Mouse (Mus musculus) T-helper 17 cell (primary cell): ENCODE data around the gene Sipa1l2.
"Not testable (repeated sequence)": the region's sequence is repeated elsewhere in the genome, so short reads cannot be mapped to it uniquely, and the experiment has no call there.

Source experiments
- in situ Hi-C, 2 experiments: fragments of 300-600 bp; cut with MboI, MseI; formaldehyde crosslinking; loops; 1 replicate in 1 of 2; 2 replicates in 1 of 2; pipeline ENCODE4 v1.15.1; 2025; ENCODE audit warnings: high pct_unique_total_duplicates in 2 of 2

The Sipa1l2 gene

DNA sequence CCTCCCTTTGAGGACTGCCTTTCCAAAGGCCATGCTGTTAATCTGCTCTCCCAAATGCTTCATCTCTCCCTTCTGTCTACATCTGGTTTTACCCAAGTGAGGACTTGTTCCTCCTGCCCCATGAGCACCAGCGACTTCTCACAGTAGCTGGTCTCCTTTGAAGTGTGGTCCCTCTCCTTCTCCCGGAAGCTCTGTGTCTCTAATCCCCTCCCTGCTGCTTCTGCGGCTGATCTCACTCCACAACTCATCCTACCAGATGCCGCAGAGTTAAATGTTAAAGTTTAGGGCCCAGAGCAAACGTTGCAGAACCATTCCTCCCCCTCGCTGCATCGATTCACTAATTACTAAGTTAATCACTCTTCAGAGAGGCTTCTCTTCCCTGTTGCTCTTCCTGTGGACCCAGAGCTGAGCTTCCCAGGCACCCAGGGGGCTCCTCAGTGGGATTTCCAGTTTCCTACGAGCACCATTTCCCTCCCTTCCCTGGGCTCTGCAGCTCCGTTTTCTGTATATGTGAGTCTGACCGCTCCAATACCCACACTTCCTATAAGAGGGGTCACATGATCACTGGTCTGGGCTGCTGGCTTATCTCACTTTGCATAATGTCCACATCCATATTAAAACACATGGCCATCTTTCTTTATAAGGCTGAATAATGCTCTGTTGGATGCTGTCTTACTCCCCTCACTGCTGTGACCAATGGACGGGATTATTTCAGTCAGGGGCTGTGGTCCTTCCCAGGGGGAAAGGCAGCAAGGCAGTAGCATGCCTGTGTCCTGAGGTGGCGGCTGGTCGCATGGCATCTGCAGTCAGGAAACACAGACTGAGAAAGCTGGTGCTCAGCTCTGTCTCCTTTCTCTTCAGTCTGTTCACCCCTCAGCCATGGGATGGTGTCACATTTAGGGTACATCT lies 156.4 kb downstream of the Sipa1l2 start:
- in situ Hi-C loops: no loop called here

DNA sequence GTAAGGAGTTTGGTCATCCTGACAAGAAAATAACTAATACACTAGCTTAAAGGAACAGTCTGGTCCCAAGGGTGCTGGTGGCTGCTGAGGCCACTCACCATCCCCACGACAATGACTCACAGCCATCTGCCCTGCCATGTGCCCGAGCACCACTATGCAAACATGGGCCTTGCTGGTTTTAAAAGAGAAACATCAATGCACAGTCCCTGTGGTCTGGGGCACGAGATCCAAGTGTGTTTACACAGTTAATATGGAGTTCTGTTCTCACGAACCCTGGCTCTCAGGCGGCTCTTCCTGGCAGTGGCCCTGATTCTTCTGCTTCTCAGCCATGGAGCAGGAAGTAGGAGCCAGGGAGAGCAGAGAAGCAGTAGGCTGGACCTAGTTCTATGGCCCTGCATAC lies 159.0 kb downstream of the Sipa1l2 start:
- in situ Hi-C loops: no loop called here

DNA sequence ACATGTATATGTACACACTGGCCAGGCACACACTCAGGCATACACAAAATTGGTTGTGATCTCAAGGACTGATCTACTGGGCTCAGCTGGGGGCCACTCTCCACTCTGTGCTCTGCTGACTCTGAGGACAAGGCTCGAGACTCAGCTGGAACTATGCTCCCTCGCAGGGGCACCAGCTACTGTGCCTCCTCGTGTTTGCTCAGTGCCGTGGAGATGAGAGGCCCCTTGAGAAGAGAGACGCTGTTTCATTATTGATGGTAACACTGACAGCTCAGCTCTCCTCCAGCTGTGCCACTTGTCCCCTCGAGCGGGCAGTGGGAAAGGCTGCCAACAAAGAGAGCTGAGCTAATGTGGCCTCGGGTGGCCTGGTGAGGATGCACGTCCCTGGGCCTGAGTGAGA lies 161.9 kb downstream of the Sipa1l2 start:
- in situ Hi-C loops: loop anchor here (10.0 kb wide), 2 partner anchors 1193 to 1403 kb away; no protein-coding TSS in a partner anchor

DNA sequence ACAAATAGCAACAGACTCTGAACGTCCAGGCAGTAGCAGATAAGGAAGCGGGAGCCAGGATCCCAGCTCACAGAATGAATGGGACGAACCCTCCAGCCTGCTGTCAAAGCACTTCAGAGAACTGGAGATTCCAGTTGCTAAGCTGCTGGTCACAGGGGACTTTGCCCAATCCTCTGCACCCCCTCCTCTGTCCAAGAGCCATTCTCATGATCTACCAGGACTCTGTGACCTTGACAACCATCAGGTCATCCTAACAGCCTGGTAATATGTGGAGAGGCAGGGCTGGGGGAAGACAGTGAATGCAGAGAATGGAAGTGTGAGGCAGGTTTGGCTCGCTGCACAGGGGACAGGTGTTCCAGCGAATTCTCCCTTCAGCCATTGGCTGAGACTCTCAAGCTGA lies 163.2 kb downstream of the Sipa1l2 start:
- in situ Hi-C loops: loop anchor here (10.0 kb wide), 2 partner anchors 1192 to 1402 kb away; no protein-coding TSS in a partner anchor

DNA sequence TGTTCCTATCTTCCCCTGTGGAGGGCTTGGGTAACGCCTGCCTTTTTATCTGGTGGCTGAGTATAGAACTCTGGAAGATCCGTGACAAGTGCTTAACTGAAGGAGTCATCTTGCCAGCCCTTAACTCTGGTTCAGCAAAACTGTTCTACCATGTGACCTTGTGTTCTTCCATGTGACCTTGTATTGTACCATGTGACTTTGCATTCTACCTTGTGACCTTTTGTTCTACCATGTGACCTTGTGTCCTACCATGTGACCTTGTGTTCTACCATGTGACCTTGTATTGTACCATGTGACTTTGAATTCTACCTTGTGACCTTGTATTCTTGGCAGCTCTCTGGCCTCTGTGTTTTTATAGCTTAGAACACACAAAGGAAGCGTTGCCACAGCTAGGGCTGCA lies 168.3 kb downstream of the Sipa1l2 start:
- in situ Hi-C loops: loop anchor here (10.0 kb wide), 2 partner anchors 1187 to 1397 kb away; no protein-coding TSS in a partner anchor

DNA sequence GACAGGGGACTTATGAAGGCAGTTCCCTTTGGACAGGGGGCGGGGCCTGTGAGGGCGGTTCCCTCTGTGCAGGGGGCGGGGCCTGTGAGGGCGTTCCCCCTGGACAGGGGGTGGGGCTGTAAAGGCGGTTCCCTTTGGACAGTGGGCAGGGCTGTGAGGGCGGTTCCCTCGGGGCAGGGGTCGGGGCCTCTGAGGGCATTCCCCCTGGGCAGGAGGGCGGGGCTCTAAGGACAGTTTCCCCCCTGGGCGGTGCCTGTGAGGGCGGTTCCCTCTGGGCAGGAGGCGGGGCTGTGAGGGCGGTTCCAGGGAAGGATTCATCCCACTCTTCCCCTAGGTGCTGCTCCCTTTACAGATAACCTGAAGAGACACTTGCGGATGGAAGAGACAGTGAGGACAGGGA lies 171.6 kb downstream of the Sipa1l2 start:
- in situ Hi-C loops: no loop called here

DNA sequence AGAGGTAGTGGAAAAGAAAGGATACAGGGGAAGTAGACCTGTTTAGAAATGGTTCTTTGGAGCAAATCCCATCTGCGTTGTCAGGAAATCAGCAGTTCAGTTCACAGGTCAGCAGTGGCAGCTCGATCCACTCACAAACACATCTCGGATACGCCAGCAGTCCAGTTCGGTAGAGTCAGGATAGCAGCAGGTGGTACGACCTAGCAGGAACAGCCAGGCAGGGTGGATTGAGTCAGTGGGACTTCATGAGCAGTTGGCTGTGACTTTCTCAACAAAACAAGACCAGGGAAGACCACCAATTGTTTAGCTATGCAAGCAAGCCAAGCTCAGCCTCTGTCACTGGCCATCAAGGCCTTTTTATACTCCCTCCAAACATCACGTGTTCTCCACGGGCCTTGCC lies 173.9 kb downstream of the Sipa1l2 start:
- in situ Hi-C loops: not testable (repeated sequence)

DNA sequence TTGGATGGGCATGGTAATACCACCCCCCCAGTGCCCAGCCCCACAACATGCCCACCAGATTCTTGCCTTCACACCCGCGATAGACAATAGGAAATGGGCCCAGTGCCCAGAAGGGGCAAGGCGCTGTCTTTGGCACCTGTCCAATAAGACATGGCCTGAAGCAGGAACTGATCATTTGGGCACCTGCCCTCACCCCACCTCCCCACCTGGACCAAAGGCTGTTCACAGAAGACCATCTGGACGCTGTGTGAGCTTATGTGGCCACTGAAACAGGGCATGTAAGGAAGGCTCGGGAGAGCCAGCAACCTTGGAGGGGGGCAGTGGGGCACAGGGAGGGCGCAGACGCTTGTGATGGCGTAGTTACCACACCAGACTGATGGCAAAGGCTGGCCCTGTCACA lies 174.6 kb downstream of the Sipa1l2 start:
- in situ Hi-C loops: no loop called here

DNA sequence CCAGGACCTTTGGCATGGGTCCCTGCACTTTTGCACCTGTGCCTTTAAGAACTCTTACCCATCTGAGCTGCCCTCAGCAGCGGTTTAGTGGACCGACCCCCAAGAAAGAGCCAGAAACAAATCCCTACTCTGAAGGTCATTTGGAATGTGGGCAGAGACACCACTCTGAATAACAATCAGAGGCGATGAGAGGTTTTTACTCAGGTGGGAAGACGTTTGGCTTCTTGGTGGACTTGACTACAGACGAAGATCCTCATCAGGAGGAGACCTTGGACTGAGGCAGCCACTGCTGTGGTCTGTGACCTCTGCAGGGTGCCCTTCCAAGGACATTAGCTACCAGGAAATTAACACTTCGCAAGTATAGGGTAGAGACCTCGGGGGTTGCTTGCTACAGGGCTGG lies 177.9 kb downstream of the Sipa1l2 start:
- in situ Hi-C loops: no loop called here

DNA sequence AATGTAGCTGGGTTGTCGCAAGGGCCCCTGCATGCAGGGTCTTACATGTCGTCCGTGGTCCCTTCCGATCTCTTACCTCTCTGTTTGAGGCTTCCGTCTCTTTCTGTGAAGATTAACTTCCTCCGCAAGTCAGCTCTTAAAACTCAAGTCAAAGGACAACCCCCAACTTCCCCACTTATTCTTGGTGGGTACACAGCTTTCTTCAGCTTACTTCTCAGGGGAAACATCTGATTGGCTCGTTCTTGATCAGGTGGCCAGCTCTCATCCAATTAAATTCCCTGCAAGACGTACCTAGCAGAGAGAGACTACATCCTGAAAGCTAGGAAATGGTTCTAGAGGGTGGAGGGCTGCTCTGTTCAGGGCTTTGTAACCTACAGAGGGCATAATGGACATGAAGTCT lies 178.3 kb downstream of the Sipa1l2 start:
- in situ Hi-C loops: no loop called here

DNA sequence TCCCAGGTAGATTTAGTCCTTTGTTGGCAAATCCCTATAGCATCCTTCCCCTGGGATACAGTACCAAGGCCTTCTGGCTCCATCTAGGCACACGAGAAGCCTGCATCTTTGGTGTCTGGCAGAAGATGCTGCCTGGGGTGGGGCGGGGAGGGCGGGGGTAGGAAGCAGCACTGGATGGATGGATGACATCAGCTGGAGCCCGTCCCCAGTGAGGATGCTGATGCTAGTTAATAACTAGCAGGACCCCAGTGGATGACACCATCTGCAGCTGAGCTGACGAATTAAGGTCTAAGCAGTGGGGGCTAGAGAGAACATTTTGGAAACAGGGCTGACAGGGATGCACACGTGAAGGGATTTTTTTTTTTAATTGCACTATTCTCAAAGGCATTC lies 179.1 kb downstream of the Sipa1l2 start:
- in situ Hi-C loops: no loop called here

DNA sequence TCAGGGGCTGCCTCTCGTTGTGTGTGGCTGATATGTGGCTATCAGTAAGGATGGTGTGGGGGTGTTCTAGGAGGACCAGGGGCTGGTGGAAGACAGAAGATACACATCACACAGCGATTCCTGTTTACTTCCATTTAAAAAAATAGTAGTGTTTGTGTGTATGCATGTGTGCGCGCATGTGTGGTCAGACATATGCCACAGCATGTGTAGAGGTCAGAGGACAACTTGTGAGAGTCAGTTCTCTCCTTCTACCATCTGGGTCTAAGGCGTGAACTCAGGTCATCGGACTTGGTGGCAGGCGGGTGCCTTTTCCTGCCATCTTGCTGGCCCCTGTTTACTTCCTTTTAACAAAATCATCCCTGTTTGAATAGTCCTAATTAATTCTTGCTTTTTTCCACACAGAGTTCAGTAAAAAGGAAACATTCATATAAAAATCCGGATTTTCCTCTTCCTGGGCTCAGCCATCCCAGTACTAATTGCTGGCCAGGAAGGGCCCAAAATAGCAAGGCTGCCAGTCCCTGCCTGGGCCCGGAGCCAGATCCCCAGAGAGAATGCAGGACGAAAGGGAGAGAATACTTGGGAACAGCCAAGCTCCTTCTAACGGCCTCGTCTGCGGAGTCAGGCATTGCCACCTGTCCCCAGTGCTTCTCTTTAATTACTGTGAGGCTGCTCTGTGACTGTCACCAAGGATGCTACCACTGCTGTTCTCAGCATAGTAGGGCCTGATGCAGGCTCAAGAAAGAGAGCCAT lies 179.7 kb downstream of the Sipa1l2 start:
- in situ Hi-C loops: no loop called here

DNA sequence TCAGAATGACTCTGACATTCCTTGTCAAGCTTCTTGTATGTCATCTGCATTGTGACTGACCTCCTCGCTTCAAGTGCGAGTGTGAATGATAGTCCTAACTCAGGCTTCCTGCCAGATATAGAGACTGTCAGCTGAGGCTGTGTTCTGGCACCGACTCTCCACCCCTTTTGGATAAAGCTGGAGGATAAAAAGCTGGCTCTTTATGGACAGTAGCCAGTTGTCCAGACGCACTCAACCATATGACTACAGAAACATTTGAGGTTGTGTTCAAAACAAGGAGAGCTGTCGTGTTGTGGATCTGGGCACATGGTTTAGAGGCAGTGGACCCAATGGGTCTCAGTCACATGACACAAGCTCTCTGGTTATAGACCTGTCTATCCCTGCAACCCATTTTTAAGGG lies 180.3 kb downstream of the Sipa1l2 start:
- in situ Hi-C loops: no loop called here

DNA sequence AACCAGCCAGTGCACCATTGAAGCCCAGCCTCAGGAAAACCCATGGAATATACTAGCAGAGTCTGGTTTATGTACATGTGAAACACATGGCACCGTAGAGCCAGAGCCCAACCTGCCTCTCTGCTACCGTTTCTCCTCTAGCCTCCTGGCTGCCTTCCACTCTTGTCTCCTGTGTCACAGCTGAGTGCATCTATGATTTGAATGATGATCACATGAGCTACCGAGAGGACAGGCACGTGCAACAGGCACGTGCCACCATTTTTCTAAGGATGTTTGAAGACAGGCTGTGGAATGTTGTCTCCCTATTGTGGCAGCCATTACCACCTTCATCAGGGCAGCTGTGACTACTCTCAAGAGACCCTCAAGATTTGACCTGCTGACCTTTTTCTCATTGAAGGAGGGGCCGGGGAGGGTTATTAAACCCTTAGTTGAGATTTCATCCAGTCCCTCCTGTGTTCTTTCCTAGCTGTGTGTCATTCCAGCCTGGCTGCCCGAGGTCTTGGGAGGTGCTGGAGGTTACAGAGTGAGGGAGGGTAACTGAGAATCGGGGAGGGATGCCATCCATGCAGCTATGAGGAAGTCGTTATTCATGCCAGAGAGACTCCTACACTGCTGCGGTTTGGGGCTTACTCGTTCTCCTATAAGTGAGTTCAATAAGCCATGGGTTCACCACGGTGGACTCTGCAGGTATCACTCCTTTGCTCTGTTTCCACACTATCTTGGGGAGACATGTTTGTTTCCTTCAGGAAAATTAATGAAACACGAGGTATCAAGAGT lies 181.0 kb downstream of the Sipa1l2 start:
- in situ Hi-C loops: no loop called here

DNA sequence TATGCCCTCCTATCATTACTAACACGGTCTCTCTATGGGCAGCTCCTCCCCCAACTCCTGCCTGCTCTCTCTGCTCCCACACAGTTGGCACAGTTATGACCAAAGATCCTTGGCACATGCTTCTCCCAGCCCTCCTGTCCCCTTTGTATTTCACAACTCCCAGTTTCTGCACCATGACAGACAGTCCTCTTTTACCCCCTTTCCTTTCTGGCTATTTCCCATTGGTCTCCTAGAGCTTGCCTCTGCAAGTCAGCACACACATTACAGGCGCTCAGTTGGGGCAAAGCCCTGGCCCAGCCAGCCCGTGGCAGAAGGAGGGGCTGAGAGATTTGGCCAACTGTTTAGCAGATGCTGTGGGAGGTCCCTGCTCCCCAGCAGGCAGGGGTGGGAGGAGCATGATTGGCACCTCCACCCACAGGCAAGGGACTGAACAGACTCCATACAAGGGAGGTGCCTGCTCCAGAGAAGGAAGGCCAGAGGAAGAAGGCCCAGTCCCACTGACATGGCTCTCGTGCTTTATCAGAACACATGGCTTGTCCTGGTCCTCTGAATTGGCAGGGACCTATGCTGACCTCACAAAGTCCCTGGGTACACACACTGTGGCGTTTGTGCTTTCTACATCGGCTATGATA lies 184.0 kb downstream of the Sipa1l2 start:
- in situ Hi-C loops: no loop called here

DNA sequence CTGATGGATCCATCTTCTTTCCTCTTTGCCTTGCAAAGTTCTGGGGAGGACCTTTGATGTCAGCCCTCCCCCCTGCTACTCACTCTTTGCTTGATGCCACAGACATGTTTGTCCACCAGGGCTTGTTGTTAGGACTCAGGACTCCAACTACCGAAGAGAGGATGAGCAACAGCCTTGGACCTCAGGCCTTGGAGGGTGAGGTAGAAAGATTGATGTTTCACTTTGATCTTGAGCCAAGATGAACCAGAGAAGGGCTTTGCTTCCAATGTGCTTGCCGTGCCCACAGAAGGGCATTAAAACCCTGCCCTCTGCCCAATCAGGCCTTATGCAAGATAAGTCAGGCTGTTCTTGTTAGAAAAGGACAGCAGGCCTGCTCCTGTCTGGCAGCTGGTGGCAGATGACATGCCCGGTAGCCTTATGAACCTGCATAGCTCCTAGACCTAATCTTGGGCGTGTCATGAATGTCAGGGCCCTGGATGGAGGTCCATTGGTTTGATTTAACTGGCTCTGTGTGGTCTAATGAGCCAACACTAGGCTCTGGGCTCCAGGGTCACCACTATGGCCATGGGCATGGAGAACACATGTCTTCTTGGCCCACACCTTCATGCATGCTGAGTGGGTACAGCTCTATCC lies 184.9 kb downstream of the Sipa1l2 start:
- in situ Hi-C loops: no loop called here

DNA sequence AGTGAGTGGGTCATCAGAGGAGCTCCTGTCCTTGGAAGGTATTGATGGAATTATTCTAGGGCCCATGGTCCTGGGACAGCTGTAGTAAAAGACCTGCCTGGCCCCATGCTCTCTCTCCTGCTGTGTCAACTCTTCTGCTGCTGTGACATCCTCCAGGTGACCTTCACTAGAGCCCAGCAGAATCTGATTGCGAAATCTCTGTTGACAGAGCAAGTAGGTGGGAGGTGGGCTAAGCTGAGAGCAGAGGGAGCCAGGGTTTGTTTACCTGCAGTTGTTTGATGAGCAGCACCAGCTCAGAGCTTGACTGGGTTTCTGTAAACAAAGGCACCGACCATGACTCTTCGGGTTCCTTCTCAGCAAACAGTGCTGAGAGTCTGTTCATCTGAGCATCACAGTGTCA lies 187.9 kb downstream of the Sipa1l2 start:
- in situ Hi-C loops: no loop called here

DNA sequence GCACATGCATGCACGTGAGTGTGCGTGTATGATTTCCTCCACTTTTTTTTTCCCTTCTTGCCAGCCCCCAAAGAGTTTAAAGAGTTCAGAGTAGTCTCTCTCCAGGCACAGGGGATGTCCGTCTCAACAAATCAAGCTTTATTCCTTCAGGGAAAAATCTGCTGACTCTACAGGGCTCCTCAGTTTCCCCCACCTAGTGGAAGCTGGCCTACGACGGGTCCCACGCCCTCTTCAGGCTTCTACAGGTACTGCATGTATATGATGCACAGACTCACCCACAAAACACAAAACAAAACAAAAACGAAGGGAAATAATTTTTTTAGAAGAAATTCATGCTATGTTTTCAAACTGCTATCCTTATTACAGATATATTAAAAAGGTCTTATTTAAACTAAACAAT lies 189.7 kb downstream of the Sipa1l2 start:
- in situ Hi-C loops: no loop called here

DNA sequence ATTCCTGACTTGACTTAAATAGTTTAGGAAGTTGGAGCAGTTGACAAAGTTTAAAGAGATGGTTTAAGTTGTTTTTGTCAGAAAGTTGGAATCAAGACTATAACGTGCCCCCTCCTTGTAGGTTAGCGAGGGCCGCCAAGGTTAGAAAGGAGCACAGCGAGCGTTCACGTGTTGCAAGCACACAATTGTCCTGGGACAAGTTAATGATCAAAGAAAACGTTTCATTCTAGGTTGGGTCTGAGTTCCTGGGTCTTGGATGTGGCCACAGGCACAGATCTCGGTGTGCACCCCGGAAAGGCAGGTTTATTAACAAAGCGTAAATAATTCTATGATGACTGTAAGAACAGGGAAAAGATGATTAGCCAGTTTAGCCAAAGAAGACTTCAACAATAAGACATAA lies 190.5 kb downstream of the Sipa1l2 start:
- in situ Hi-C loops: no loop called here

DNA sequence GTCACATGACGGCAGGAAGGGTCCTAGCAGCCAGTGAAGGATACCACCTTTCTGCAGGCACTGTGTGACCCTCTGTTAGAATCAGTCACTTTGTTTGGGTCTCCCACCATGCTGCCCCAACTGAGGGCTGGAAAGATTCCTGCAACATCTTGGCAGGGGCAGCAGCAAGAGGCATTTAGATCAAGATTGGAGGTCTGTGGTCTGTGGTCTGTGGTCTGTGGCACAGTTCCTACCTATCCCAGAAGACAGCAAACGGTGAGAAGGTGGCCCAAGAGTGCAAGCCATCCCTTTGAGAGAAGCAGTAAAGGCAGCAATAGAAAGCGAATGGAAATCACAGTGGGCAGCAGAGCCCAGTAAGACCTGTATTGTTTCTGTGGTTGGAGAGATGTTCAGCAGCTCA lies 191.9 kb downstream of the Sipa1l2 start:
- in situ Hi-C loops: no loop called here

DNA sequence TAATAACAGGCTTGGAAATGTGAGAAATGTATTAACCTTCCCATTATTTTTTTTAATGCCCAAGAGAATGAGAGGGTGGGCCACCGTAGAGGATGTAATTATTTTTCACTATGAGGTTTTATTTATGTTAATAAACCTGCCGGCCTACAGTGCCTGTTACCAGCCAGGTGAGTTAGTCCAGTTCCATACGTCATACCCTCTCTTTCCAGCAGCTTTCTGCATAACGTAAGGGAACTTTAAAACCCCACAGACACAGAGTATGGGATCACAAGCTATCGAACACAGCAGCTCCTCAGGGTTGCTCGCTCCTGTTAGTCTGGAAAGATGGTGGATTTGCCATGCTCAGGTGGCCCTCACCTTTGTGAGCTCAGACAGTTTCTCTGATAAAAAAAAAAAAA lies 193.2 kb downstream of the Sipa1l2 start:
- in situ Hi-C loops: no loop called here
